Mouse (Mus musculus): ENCODE results near the gene Pde4d. TPM values are rescaled to one million over a fixed set of nuclear protein-coding genes. Genes with fewer than 3 reads are reported as not detected.
A peak's percentile ranks its signal among the peaks of the same experiment; 100 is the strongest.

The Pde4d gene
- polyA plus RNA-seq, 1 experiment from 2014 or later = 19.0 TPM

GRCm38 (mm10) chr13:109822413-109823298 is 1372.9 kb downstream of the Pde4d start:
- Histone ChIP-seq H3K27ac (ENCODE audit: low read depth, low read length) (peak overlapping the region; percentile 79), H3K4me3 (ENCODE audit: low read depth, low read length) (peak overlapping the region; percentile 27), H3K36me3 (ENCODE audit: control insufficient read depth, insufficient read depth, low read length) (no peaks in the 10 kb centered on the region), H3K9ac (ENCODE audit: low read depth, low read length) (peak overlapping the region; percentile 58), H3K4me2 (peak overlapping the region; percentile 71), H3K27me3 (replicated peaks; ENCODE audit: control insufficient read depth, insufficient read depth, low read length) (no peaks in the 10 kb centered on the region), H3K9me3 (ENCODE audit: control insufficient read depth, low read length) (no peaks in the 10 kb centered on the region), H3K4me1 (replicated peaks; ENCODE audit: control insufficient read depth, insufficient read depth, low read length) (peaks cover 30% of the 10 kb centered on the region)
- peak; percentile 94 for ATAC-seq (replicated peaks; ENCODE audit: low FRiP score)
- peak; percentile 84 for DNase-seq (ENCODE audit: low spot score)
- WGBS = 0% methylated on average over 15 of the region's 15 CpGs

GRCm38 (mm10) chr13:109823307-109824031 is 1373.7 kb downstream of the Pde4d start:
- H3K4me2 ChIP-seq = peak overlapping the region; percentile 71
- H3K9me3 ChIP-seq (ENCODE audit: control insufficient read depth, low read length) = no peaks in the 10 kb centered on the region
- no peaks in the 10 kb centered on the region for H3K27me3 ChIP-seq (replicated peaks; ENCODE audit: control insufficient read depth, insufficient read depth, low read length)
- ATAC-seq (replicated peaks; ENCODE audit: low FRiP score) (no peak), DNase-seq (ENCODE audit: low spot score) (no peak)
- no peak overlapping the region for H3K9ac ChIP-seq (ENCODE audit: low read depth, low read length)
- H3K27ac ChIP-seq (ENCODE audit: low read depth, low read length) = peak overlapping the region; percentile 79
- H3K36me3 ChIP-seq (ENCODE audit: control insufficient read depth, insufficient read depth, low read length) = no peaks in the 10 kb centered on the region
- no peak overlapping the region for H3K4me3 ChIP-seq (ENCODE audit: low read depth, low read length)
- peaks cover 30% of the 10 kb centered on the region for H3K4me1 ChIP-seq (replicated peaks; ENCODE audit: control insufficient read depth, insufficient read depth, low read length)
- 49% methylated on average over 11 of the region's 11 CpGs for WGBS

GRCm38 (mm10) chr13:109825891-109826290 is 1376.1 kb downstream of the Pde4d start:
- no peak for DNase-seq (ENCODE audit: low spot score)
- H3K4me3 ChIP-seq (ENCODE audit: low read depth, low read length) = no peak overlapping the region
- H3K4me1 ChIP-seq (replicated peaks; ENCODE audit: control insufficient read depth, insufficient read depth, low read length) = peaks cover 29% of the 10 kb centered on the region
- H3K4me2 ChIP-seq = no peak overlapping the region
- H3K9me3 ChIP-seq (ENCODE audit: control insufficient read depth, low read length) = no peaks in the 10 kb centered on the region
- ATAC-seq (replicated peaks; ENCODE audit: low FRiP score) = no peak
- no peaks in the 10 kb centered on the region for H3K27me3 ChIP-seq (replicated peaks; ENCODE audit: control insufficient read depth, insufficient read depth, low read length)
- H3K27ac ChIP-seq (ENCODE audit: low read depth, low read length) = no peak overlapping the region
- 88% methylated on average over 6 of the region's 6 CpGs for WGBS
- H3K9ac ChIP-seq (ENCODE audit: low read depth, low read length) = no peak overlapping the region
- H3K36me3 ChIP-seq (ENCODE audit: control insufficient read depth, insufficient read depth, low read length) = no peaks in the 10 kb centered on the region

GRCm38 (mm10) chr13:109827341-109827740 is 1377.6 kb downstream of the Pde4d start:
- H3K4me3 ChIP-seq (ENCODE audit: low read depth, low read length) = no peak overlapping the region
- H3K36me3 ChIP-seq (ENCODE audit: control insufficient read depth, insufficient read depth, low read length) = no peaks in the 10 kb centered on the region
- H3K9ac ChIP-seq (ENCODE audit: low read depth, low read length) = no peak overlapping the region
- WGBS = 87% methylated on average over 6 of the region's 6 CpGs
- ATAC-seq (replicated peaks; ENCODE audit: low FRiP score) = no peak
- DNase-seq (ENCODE audit: low spot score) = no peak
- H3K4me2 ChIP-seq = no peak overlapping the region
- peaks cover 14% of the 10 kb centered on the region for H3K4me1 ChIP-seq (replicated peaks; ENCODE audit: control insufficient read depth, insufficient read depth, low read length)
- no peak overlapping the region for H3K27ac ChIP-seq (ENCODE audit: low read depth, low read length)
- H3K27me3 ChIP-seq (replicated peaks; ENCODE audit: control insufficient read depth, insufficient read depth, low read length) = no peaks in the 10 kb centered on the region
- H3K9me3 ChIP-seq (ENCODE audit: control insufficient read depth, low read length) = no peaks in the 10 kb centered on the region

- Histone ChIP-seq H3K36me3 (ENCODE audit: control insufficient read depth, insufficient read depth, low read length) (no peaks in the 10 kb centered on the region), H3K27ac (ENCODE audit: low read depth, low read length) (no peak overlapping the region), H3K4me1 (replicated peaks; ENCODE audit: control insufficient read depth, insufficient read depth, low read length) (peaks cover 10% of the 10 kb centered on the region), H3K9me3 (ENCODE audit: control insufficient read depth, low read length) (no peaks in the 10 kb centered on the region), H3K4me3 (ENCODE audit: low read depth, low read length) (no peak overlapping the region), H3K4me2 (no peak overlapping the region), H3K27me3 (replicated peaks; ENCODE audit: control insufficient read depth, insufficient read depth, low read length) (no peaks in the 10 kb centered on the region), H3K9ac (ENCODE audit: low read depth, low read length) (no peak overlapping the region)
- WGBS = 77% methylated on average over 3 of the region's 3 CpGs
- DNase-seq (ENCODE audit: low spot score) = no peak
- ATAC-seq (replicated peaks; ENCODE audit: low FRiP score) = peak; percentile 57; the same call in 1 of the 2 replicates
Observed at GRCm38 (mm10) chr13:109827909-109828308, 1378.2 kb downstream of the Pde4d start.

- no peak for ATAC-seq (replicated peaks; ENCODE audit: low FRiP score)
- Histone ChIP-seq H3K9me3 (ENCODE audit: control insufficient read depth, low read length) (no peaks in the 10 kb centered on the region), H3K4me1 (replicated peaks; ENCODE audit: control insufficient read depth, insufficient read depth, low read length) (no peaks in the 10 kb centered on the region), H3K9ac (ENCODE audit: low read depth, low read length) (no peak overlapping the region), H3K4me2 (no peak overlapping the region), H3K27ac (ENCODE audit: low read depth, low read length) (no peak overlapping the region), H3K4me3 (ENCODE audit: low read depth, low read length) (no peak overlapping the region), H3K36me3 (ENCODE audit: control insufficient read depth, insufficient read depth, low read length) (no peaks in the 10 kb centered on the region), H3K27me3 (replicated peaks; ENCODE audit: control insufficient read depth, insufficient read depth, low read length) (no peaks in the 10 kb centered on the region)
- WGBS = 88% methylated on average over 3 of the region's 3 CpGs
- DNase-seq (ENCODE audit: low spot score) = no peak
Observed at GRCm38 (mm10) chr13:109829444-109829843, 1379.7 kb downstream of the Pde4d start.

- H3K27me3 ChIP-seq (replicated peaks; ENCODE audit: control insufficient read depth, insufficient read depth, low read length) = no peaks in the 10 kb centered on the region
- no peak overlapping the region for H3K4me3 ChIP-seq (ENCODE audit: low read depth, low read length)
- no peaks in the 10 kb centered on the region for H3K9me3 ChIP-seq (ENCODE audit: control insufficient read depth, low read length)
- H3K9ac ChIP-seq (ENCODE audit: low read depth, low read length) = no peak overlapping the region
- H3K4me2 ChIP-seq = no peak overlapping the region
- no peak overlapping the region for H3K27ac ChIP-seq (ENCODE audit: low read depth, low read length)
- no peaks in the 10 kb centered on the region for H3K4me1 ChIP-seq (replicated peaks; ENCODE audit: control insufficient read depth, insufficient read depth, low read length)
- no peak for DNase-seq (ENCODE audit: low spot score)
- 95% methylated on average over 3 of the region's 3 CpGs for WGBS
- H3K36me3 ChIP-seq (ENCODE audit: control insufficient read depth, insufficient read depth, low read length) = no peaks in the 10 kb centered on the region
- ATAC-seq (replicated peaks; ENCODE audit: low FRiP score) = no peak
Observed at GRCm38 (mm10) chr13:109834935-109835334, 1385.2 kb downstream of the Pde4d start.

- Histone ChIP-seq H3K4me2 (no peak overlapping the region), H3K27me3 (replicated peaks; ENCODE audit: control insufficient read depth, insufficient read depth, low read length) (no peaks in the 10 kb centered on the region), H3K4me1 (replicated peaks; ENCODE audit: control insufficient read depth, insufficient read depth, low read length) (no peaks in the 10 kb centered on the region), H3K27ac (ENCODE audit: low read depth, low read length) (no peak overlapping the region), H3K9me3 (ENCODE audit: control insufficient read depth, low read length) (no peaks in the 10 kb centered on the region), H3K9ac (ENCODE audit: low read depth, low read length) (no peak overlapping the region), H3K4me3 (ENCODE audit: low read depth, low read length) (no peak overlapping the region), H3K36me3 (ENCODE audit: control insufficient read depth, insufficient read depth, low read length) (no peaks in the 10 kb centered on the region)
- ATAC-seq (replicated peaks; ENCODE audit: low FRiP score) (no peak), DNase-seq (ENCODE audit: low spot score) (no peak)
- 95% methylated on average over 11 of the region's 11 CpGs for WGBS
Observed at GRCm38 (mm10) chr13:109837453-109837852, 1387.7 kb downstream of the Pde4d start.
